Mouse (Mus musculus) CH12.LX (cell line): Measurements from ENCODE around the gene 1700024G13Rik. TPM values are rescaled to one million over a fixed set of nuclear protein-coding genes. Genes with fewer than 3 reads are reported as not detected.

Source experiments
- DNase-seq: peaks from one replicate; pipeline ENCODE4 v3.0.0-alpha.2; 2013; ENCODE audit errors: extremely low read depth
- H3K27ac ChIP-seq: 2 replicates; pipeline ENCODE4 v1.5.1; 2012; ENCODE audit warnings: low read depth, mild to moderate bottlenecking, control low read depth, moderate library complexity; ENCODE audit not compliant: insufficient read depth
- H3K27me3 ChIP-seq: replicated peaks from 2 replicates; pipeline ENCODE3; 2012; ENCODE audit warnings: inconsistent platforms
- H3K36me3 ChIP-seq, 2 experiments: replicated peaks in 1 of 2; 2 replicates each; pipeline versions ENCODE3 to v1.6.1; 2012; ENCODE audit warnings: inconsistent platforms in 1 of 2, low read length in 1 of 2, mild to moderate bottlenecking in 1 of 2, mixed read lengths in 1 of 2, moderate library complexity in 1 of 2; ENCODE audit not compliant: control insufficient read depth in 1 of 2, insufficient read depth in 1 of 2
- H3K4me1 ChIP-seq, 2 experiments: 2 replicates each; pipeline ENCODE4 v1.6.1; 2012; ENCODE audit warnings: inconsistent platforms in 1 of 2, moderate library complexity in 1 of 2; ENCODE audit not compliant: insufficient read depth in 2 of 2, control insufficient read depth in 1 of 2
- H3K4me2 ChIP-seq: 2 replicates; pipeline ENCODE4 v1.6.1; 2012; ENCODE audit warnings: low read depth, mild to moderate bottlenecking, control low read depth; ENCODE audit not compliant: poor library complexity, insufficient read depth, severe bottlenecking
- H3K4me3 ChIP-seq, 3 experiments: fragments of 150-350 bp in 1 of 3; sonication (generic) in 1 of 3; replicated peaks in 1 of 3; 2 replicates each; pipeline versions ENCODE3 to v1.5.1; 2011 to 2012; ENCODE audit warnings: low read depth in 2 of 3, low read length in 2 of 3, mild to moderate bottlenecking in 2 of 3, moderate library complexity in 2 of 3, control low read depth in 1 of 3, improper control_type of control experiment in 1 of 3, inconsistent platforms in 1 of 3, mixed read lengths in 1 of 3; ENCODE audit not compliant: poor library complexity in 1 of 3
- H3K79me2 ChIP-seq: replicated peaks from 2 replicates; pipeline ENCODE4 v1.6.1; 2012; ENCODE audit warnings: mild to moderate bottlenecking, moderate library complexity; ENCODE audit not compliant: control insufficient read depth, poor library complexity, insufficient read depth, severe bottlenecking; ENCODE audit errors: extremely low read depth
- H3K9ac ChIP-seq: 2 replicates; pipeline ENCODE4 v1.6.1; 2012; ENCODE audit warnings: low read depth, mild to moderate bottlenecking, control low read depth, moderate library complexity; ENCODE audit not compliant: insufficient read depth
- H3K9me3 ChIP-seq: replicated peaks from 2 replicates; pipeline ENCODE3; 2012; ENCODE audit warnings: low read length, inconsistent platforms, mixed read lengths
- CHD2 ChIP-seq: IDR thresholded peaks from 2 replicates; pipeline ENCODE4 v1.6.1; 2011; ENCODE audit warnings: low read length, improper control_type of control experiment
- CTCF ChIP-seq, 2 experiments: IDR thresholded peaks in 1 of 2; conservative IDR thresholded peaks in 1 of 2; 2 replicates each; pipeline ENCODE4 v1.5.1; 2011 to 2012; ENCODE audit warnings: low read depth in 2 of 2, low read length in 2 of 2, improper control_type of control experiment in 1 of 2, inconsistent platforms in 1 of 2, mild to moderate bottlenecking in 1 of 2, moderate library complexity in 1 of 2
- ELF1 ChIP-seq: IDR thresholded peaks from 2 replicates; pipeline ENCODE4 v1.6.1; 2014; ENCODE audit warnings: low read depth, mild to moderate bottlenecking, inconsistent platforms, low read length, improper control_type of control experiment
- EP300 ChIP-seq: IDR thresholded peaks from 2 replicates; pipeline ENCODE4 v1.6.1; 2011; ENCODE audit warnings: low read length, improper control_type of control experiment
- ETS1 ChIP-seq: conservative IDR thresholded peaks from 2 replicates; pipeline ENCODE4 v1.6.1; 2012; ENCODE audit warnings: low read depth, mild to moderate bottlenecking, inconsistent platforms, low read length, improper control_type of control experiment, moderate library complexity
- IRF4 ChIP-seq: IDR thresholded peaks from 2 replicates; pipeline ENCODE4 v1.6.1; 2014; ENCODE audit warnings: low read depth, mild to moderate bottlenecking, inconsistent platforms, low read length, improper control_type of control experiment
- JUN ChIP-seq: IDR thresholded peaks from 2 replicates; pipeline ENCODE4 v1.6.1; 2011; ENCODE audit warnings: low read depth, mild to moderate bottlenecking, low read length, improper control_type of control experiment, moderate library complexity; ENCODE audit not compliant: insufficient read depth
- JUND ChIP-seq: conservative IDR thresholded peaks from 2 replicates; pipeline ENCODE4 v1.6.1; 2011; ENCODE audit warnings: low read depth, low read length, improper control_type of control experiment
- KAT2A ChIP-seq: IDR thresholded peaks from 2 replicates; pipeline ENCODE4 v1.6.1; 2012; ENCODE audit warnings: low read length, improper control_type of control experiment, inconsistent platforms; ENCODE audit not compliant: insufficient replicate concordance
- MEF2A ChIP-seq: IDR thresholded peaks from 2 replicates; pipeline ENCODE4 v1.6.1; 2014; ENCODE audit warnings: low read depth, mild to moderate bottlenecking, inconsistent platforms, low read length, improper control_type of control experiment, borderline replicate concordance
- MXI1 ChIP-seq: IDR thresholded peaks from 2 replicates; pipeline ENCODE4 v1.6.1; 2011; ENCODE audit warnings: mild to moderate bottlenecking, low read depth, low read length, improper control_type of control experiment
- MYC ChIP-seq: IDR thresholded peaks from 2 replicates; pipeline ENCODE4 v1.6.1; 2011; ENCODE audit warnings: low read depth, mild to moderate bottlenecking, improper control_type of control experiment, low read length
- NELFE ChIP-seq: IDR thresholded peaks from 2 replicates; pipeline ENCODE4 v1.6.1; 2011; ENCODE audit warnings: low read depth, low read length, improper control_type of control experiment
- NRF1 ChIP-seq: IDR thresholded peaks from 2 replicates; pipeline ENCODE4 v1.6.1; 2014; ENCODE audit warnings: low read depth, mild to moderate bottlenecking, inconsistent platforms, low read length, improper control_type of control experiment, moderate library complexity
- SMC3 ChIP-seq: IDR thresholded peaks from 2 replicates; pipeline ENCODE4 v1.6.1; 2011; ENCODE audit warnings: low read depth, low read length, improper control_type of control experiment
- TBP ChIP-seq: conservative IDR thresholded peaks from 2 replicates; pipeline ENCODE4 v1.6.1; 2011; ENCODE audit warnings: low read depth, low read length, improper control_type of control experiment
- UBTF ChIP-seq: IDR thresholded peaks from 2 replicates; pipeline ENCODE4 v1.6.1; 2012; ENCODE audit warnings: low read depth, mild to moderate bottlenecking, inconsistent platforms, low read length, improper control_type of control experiment, moderate library complexity
- USF1 ChIP-seq: IDR thresholded peaks from 2 replicates; pipeline ENCODE4 v1.6.1; 2014; ENCODE audit warnings: low read depth, mild to moderate bottlenecking, inconsistent platforms, low read length, improper control_type of control experiment
- USF2 ChIP-seq: conservative IDR thresholded peaks from 2 replicates; pipeline ENCODE4 v1.6.1; 2011; ENCODE audit warnings: low read depth, low read length, improper control_type of control experiment
- ZC3H11A ChIP-seq: IDR thresholded peaks from 2 replicates; pipeline ENCODE4 v1.6.1; 2012; ENCODE audit warnings: low read depth, mild to moderate bottlenecking, inconsistent platforms, low read length, improper control_type of control experiment
- ZKSCAN1 ChIP-seq: IDR thresholded peaks from 2 replicates; pipeline ENCODE4 v1.6.1; 2012; ENCODE audit warnings: low read depth, inconsistent platforms, low read length, improper control_type of control experiment, borderline replicate concordance
- ZMIZ1 ChIP-seq: IDR thresholded peaks from 2 replicates; pipeline ENCODE4 v1.6.1; 2012; ENCODE audit warnings: low read depth, mild to moderate bottlenecking, inconsistent platforms, low read length, improper control_type of control experiment
- dilution Hi-C: fragments of 300-500 bp; cut with MboI; formaldehyde crosslinking; loops from 2 replicates; pipeline ENCODE4 v1.14.3; 2020; ENCODE audit warnings: low sequenced_read_pairs; ENCODE audit not compliant: extremely low pct_unique_long_range_greater_than_20kb, extremely low pct_ligation_motif_present
- in situ Hi-C: fragments of 300-500 bp; cut with MboI; formaldehyde crosslinking; loops from 3 replicates; pipeline ENCODE4 v1.14.3; 2019; ENCODE audit warnings: low sequenced_read_pairs, low pct_ligation_motif_present, low pct_unique_long_range_greater_than_20kb, mixed read lengths
- polyA plus RNA-seq: library from polyadenylated mRNA; unstranded; fragments of >175 nt; gene quantifications from 2 replicates; pipeline ENCODE4 v1.2.1, GENCODE M21; 2012; ENCODE audit warnings: low read depth; ENCODE audit not compliant: insufficient read length
- total RNA-seq, 2 experiments: library from RNA; depleted of rRNA; stranded (reverse); fragments of 300-350 nt in 1 of 2; fragments of >200 nt in 1 of 2; gene quantifications; 2 replicates each; pipeline ENCODE4 v1.2.3; 2012 to 2014

1700024G13Rik gene
- total and polyA plus RNA-seq, 3 experiments: not detected

GRCm38 (mm10) chr14:32423946-32424345 is 35.8 kb upstream of the 1700024G13Rik start:
- no peak for DNase-seq
- H3K4me1 ChIP-seq: peaks cover 0 to 9% of the 10 kb centered on the region in 2 experiments; a peak in 2 of 4 replicates
- H3K4me2 ChIP-seq: no peak overlapping the region
- in situ Hi-C loops: no loop called here
- H3K27me3 ChIP-seq: peaks cover 8% of the 10 kb centered on the region
- no peak overlapping the region for H3K27ac ChIP-seq
- H3K4me3 ChIP-seq: no peak overlapping the region
- no peaks in the 10 kb centered on the region for H3K36me3 ChIP-seq
- H3K9me3 ChIP-seq: no peaks in the 10 kb centered on the region
- TF ChIP-seq KAT2A: no peak
- no peak for TF ChIP-seq NRF1
- TF ChIP-seq USF2: no peak
- no peak for TF ChIP-seq SMC3
- no peak for TF ChIP-seq JUN
- no peak for TF ChIP-seq ZMIZ1
- TF ChIP-seq CTCF (conservative IDR thresholded peaks at IDR 0.05 in 1 of 2, IDR thresholded peaks at IDR 0.05 in 1 of 2; ENCODE audit: low read depth in 2 of 2, low read length in 2 of 2): no peak
- no peak for TF ChIP-seq EP300
- no peak for TF ChIP-seq USF1
- no peak for TF ChIP-seq IRF4
- no peak for TF ChIP-seq NELFE
- TF ChIP-seq ZC3H11A: no peak
- no peaks in the 10 kb centered on the region for H3K79me2 ChIP-seq
- no peak overlapping the region for H3K9ac ChIP-seq
- dilution Hi-C loops: no loop called here

- dilution Hi-C loops: no loop called here
- H3K36me3 ChIP-seq: no peaks in the 10 kb centered on the region
Observed at GRCm38 (mm10) chr14:32418747-32419146, 30.6 kb upstream of the 1700024G13Rik start.

GRCm38 (mm10) chr14:32412075-32412474 is 23.9 kb upstream of the 1700024G13Rik start:
- in situ Hi-C loops (no loop called here), dilution Hi-C loops (no loop called here)
- H3K79me2 ChIP-seq: no peaks in the 10 kb centered on the region
- no peak overlapping the region for H3K4me3 ChIP-seq
- TF ChIP-seq MYC (no peak), UBTF (no peak), TBP (no peak), MEF2A (no peak)
- H3K9ac ChIP-seq: no peak overlapping the region
- H3K9me3 ChIP-seq: peaks cover 11% of the 10 kb centered on the region
- no peaks in the 10 kb centered on the region; a peak in 1 of 4 replicates for H3K4me1 ChIP-seq
- no peak overlapping the region for H3K27ac ChIP-seq
- H3K27me3 ChIP-seq: peaks cover 25% of the 10 kb centered on the region
- no peak overlapping the region for H3K4me2 ChIP-seq
- no peaks in the 10 kb centered on the region for H3K36me3 ChIP-seq
- no peak for DNase-seq

More at GRCm38 (mm10) chr14:32418747-32419146, 30.6 kb upstream of the 1700024G13Rik start:
- Histone ChIP-seq H3K9ac (no peak overlapping the region), H3K4me2 (no peak overlapping the region), H3K27ac (no peak overlapping the region), H3K79me2 (no peaks in the 10 kb centered on the region)
- in situ Hi-C loops: no loop called here
- TF ChIP-seq MYC (no peak), CHD2 (no peak), JUN (no peak), ELF1 (no peak), ZKSCAN1 (no peak), MXI1 (no peak), JUND (no peak), ETS1 (no peak)
- TF ChIP-seq, all 38 proteins: peak for 0
- no peak for DNase-seq
- Histone ChIP-seq H3K4me1 (peaks cover 0 to 9% of the 10 kb centered on the region in 2 experiments; a peak in 2 of 4 replicates), H3K9me3 (peaks cover 16% of the 10 kb centered on the region), H3K27me3 (peaks cover 13% of the 10 kb centered on the region), H3K4me3 (no peak overlapping the region)
